Mouse (Mus musculus) brown adipose tissue, adult 24 weeks (tissue): ENCODE measurements around the gene Clpx. TPM values are rescaled to one million over a fixed set of nuclear protein-coding genes. Genes with fewer than 3 reads are reported as not detected.

Experiments
- H3K27ac ChIP-seq: fragments of 200-500 bp; replicated peaks from 2 replicates; pipeline ENCODE4 v1.5.1; 2012; ENCODE audit warnings: low read depth, mild to moderate bottlenecking, low read length
- H3K4me1 ChIP-seq: fragments of 200-500 bp; 2 replicates; pipeline ENCODE4 v1.6.1; 2012; ENCODE audit warnings: low read length, mixed read lengths; ENCODE audit not compliant: control insufficient read depth, insufficient read depth, insufficient read length
- H3K4me3 ChIP-seq: fragments of 200-500 bp; 2 replicates; pipeline ENCODE4 v1.5.1; 2012; ENCODE audit warnings: low read depth, mild to moderate bottlenecking, low read length, moderate library complexity; ENCODE audit not compliant: insufficient read depth
- polyA plus RNA-seq: library from polyadenylated mRNA; stranded (reverse); fragments of >200 nt; gene quantifications from 2 replicates; pipeline ENCODE4 v1.2.4, GENCODE M21; 2012; ENCODE audit not compliant: missing spikeins, insufficient read depth, insufficient read length

Clpx gene
- polyA plus RNA-seq, 1 experiment: 97.1 TPM

DNA sequence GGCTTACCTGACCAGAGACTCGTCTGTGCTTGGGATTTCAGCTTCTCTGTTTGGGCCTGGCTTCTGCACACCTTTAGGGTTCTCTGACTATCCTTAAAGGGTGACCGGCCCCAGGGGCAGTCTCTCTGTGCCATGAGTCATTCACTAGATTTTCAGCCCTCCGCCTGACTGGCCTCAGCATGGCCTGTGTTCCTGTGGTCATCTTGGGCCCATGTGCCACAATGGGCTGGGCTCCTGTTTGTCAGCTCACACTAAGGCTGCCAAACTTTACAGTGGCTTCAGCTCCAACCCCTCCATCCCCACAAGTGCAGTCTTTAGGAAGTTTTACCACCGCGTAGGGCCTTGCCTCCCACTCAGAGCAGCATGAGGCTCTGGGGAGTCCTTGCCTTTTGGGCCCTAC, 59.2 kb downstream of the Clpx start:
- Histone ChIP-seq H3K27ac (no peak overlapping the region), H3K4me3 (no peak overlapping the region), H3K4me1 (peaks cover 3% of the 10 kb centered on the region)

GRCm38 (mm10) chr9:65356561-65356960, 62.5 kb downstream of the Clpx start:
- no peak overlapping the region for H3K4me3 ChIP-seq
- H3K4me1 ChIP-seq: 0 out of 2 replicates have a peak, but pooled peaks cover 2% of the 10 kb centered on the region
- no peak overlapping the region for H3K27ac ChIP-seq

DNA sequence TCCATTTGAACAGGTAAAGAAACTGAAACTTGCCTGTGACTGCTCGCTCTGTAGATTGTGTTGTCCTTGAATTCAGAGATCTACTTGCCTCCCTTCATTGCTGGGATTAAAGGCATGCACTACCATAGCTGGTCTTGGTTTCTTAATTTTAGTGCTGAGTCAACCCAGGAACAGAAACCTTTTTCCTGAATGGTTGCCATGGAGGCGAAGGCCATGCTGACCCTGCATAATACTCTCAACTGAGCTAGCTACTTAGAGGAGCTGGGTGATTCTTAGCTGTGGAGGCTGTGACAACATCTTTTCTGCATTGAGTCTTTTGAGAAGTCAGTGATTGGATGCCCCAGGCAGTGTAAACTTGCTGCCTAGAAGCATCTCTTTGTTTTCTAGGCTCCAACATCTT, 62.9 kb downstream of the Clpx start:
- Histone ChIP-seq H3K27ac (no peak overlapping the region), H3K4me3 (no peak overlapping the region), H3K4me1 (0 out of 2 replicates have a peak, but pooled peaks cover 2% of the 10 kb centered on the region)

DNA sequence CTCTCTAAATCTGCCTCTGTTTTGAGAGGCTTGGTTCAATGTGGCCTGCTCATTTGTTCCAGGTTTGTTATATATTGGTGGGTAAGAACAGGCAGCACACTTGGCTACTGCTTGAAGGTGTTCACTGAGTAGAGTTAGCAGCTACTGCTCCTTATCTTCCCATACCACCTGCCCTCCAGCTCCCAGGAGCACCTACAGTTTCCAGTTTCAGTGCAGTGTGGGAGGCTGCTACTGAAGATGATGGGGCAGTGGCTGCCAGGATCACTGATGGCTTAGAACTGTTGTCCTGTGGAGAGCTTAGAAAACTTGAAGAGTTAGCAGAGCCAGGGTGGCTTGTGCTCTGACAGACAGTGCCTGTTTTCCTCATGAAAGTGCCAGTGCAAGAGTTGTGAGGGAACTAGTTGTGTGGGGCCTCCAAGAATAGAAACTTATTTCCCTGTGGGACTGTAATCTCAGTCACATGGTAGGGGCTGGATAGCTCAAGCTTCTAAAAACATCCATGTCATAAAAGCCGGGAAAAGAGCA, 65.0 kb downstream of the Clpx start:
- H3K4me1 ChIP-seq: 0 out of 2 replicates have a peak, but pooled peaks cover 2% of the 10 kb centered on the region
- no peak overlapping the region for H3K4me3 ChIP-seq
- H3K27ac ChIP-seq: 0 out of 2 replicates have a peak overlapping the region, but pooled peaks have one; percentile 35

DNA sequence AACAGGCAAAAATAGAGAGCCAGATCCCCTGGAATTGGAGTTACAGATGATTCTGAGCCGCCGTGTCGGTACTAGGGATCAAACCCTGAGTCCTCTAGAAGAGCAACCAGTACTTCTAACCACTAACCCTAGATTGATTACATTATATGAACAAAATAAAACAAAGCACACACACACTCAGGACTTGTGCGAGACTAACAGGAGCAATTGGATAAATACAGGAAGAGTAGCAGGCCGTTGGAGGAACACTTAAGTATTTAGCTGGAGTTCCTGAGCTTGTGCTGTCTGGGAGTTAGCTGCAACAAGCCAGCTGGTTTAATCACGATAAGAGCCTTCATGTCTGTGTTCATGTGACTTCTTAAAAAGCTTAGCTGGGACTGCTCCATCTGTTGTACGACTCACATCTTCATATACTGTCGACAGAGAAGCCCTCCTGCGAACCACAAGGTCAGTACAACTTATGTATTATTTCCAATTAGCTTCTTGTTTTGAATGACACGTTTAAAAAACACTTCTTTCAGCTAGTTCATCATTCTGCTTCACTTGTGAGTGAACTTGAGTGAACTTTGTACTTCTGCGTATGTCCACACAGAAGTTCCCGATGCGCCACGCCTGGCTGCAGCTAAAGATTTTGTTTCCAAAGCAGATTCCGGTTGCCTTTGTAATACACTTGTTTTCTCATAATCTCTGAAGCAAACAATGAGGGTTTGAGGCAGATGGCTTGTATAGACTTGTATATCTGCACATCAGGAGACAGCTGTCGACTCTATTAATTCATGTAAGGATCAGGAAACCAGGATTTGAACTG, 66.8 kb downstream of the Clpx start, which contains the start of gene Ubap1l:
Ubap1l (plus strand) TSS at position 401 of the 808 bp plus-strand sequence.
- Histone ChIP-seq H3K27ac (no peak within 1 kb of the TSS), H3K4me1 (0 out of 2 replicates have a peak, but pooled peaks cover 2% of the 10 kb centered on the region), H3K4me3 (no peak within 1 kb of the TSS)

DNA sequence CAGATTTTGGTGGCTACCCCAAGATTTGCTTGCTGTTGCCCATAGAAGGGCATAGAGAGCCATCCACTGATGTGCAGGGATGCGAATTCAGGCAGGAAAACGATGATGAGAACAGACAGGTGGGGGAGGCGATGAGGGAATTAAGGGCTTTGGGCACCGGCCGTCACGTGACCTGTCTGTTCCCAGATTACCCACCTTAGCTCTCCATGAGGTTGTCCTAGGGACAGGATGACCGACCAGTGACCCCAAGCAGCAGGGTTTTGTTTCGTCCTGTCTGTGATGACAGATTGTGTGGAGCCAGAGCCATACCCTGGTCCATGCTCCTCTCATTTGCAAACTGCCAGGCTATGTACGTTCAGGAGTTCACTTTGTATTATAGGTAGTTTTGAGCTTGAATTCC, 69.6 kb downstream of the Clpx start:
- 0 out of 2 replicates have a peak, but pooled peaks cover 2% of the 10 kb centered on the region for H3K4me1 ChIP-seq
- no peak overlapping the region for H3K27ac ChIP-seq
- no peak overlapping the region for H3K4me3 ChIP-seq

DNA sequence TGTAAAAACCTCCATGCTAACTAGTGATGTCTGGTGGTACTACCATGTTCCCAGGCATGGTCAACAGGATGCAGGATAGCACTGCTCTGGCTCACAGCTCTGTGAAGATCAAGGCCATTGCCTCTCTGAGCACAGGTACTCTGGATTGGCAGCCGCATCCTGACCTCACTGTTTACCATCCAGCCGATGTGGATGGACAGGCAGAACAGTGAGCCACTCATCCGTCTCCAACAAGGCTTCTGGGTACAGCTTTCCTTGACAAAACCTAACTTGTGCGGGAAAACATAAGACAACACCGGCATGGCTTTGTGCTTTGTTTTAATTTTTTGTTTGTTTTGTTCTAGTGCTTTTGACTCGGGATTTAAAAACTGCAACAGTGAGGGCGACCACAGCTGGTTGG, 71.7 kb downstream of the Clpx start:
- Histone ChIP-seq H3K4me1 (no peaks in the 10 kb centered on the region), H3K4me3 (no peak overlapping the region), H3K27ac (no peak overlapping the region)

- Histone ChIP-seq H3K4me1 (peaks cover 13% of the 10 kb centered on the region), H3K27ac (no peak overlapping the region), H3K4me3 (no peak overlapping the region)
These were observed 77.7 kb downstream of the Clpx start for GRCm38 (mm10) chr9:65371756-65372155.

DNA sequence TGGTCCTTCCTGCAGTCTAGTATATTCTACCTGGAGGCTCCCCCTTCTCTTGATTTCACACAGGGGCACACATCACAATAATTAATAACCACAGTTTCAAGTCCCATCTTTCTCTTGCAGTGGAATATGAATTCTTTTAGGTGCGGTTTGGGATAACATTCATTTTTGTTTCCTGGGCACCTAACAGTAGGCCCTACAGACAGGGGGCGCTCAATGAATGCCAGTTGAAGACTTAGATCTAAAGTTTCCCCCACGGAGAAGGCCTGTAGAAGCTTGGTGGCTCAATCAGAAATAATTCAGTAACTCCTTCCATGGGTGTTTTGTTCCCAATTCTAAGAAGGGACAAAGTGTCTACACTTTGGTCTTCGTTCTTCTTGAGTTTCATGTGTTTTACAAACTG, 78.4 kb downstream of the Clpx start:
- Histone ChIP-seq H3K4me1 (peaks cover 18% of the 10 kb centered on the region), H3K27ac (no peak overlapping the region), H3K4me3 (no peak overlapping the region)

- H3K4me3 ChIP-seq: no peak overlapping the region
- H3K4me1 ChIP-seq: peaks cover 20% of the 10 kb centered on the region
- peak overlapping the region; percentile 98 for H3K27ac ChIP-seq
These were observed 80.6 kb downstream of the Clpx start for GRCm38 (mm10) chr9:65374468-65375162.

GRCm38 (mm10) chr9:65375163-65375934, 81.3 kb downstream of the Clpx start:
- peaks cover 20% of the 10 kb centered on the region for H3K4me1 ChIP-seq
- H3K27ac ChIP-seq: peak overlapping the region; percentile 98
- no peak overlapping the region for H3K4me3 ChIP-seq

Other genes with a start within 250 kb of the Clpx start
- 0.55 and 0.71 TPM in 2 replicates for gene Igdcc4, start 192.8 kb upstream of the Clpx start, polyA plus RNA-seq
- gene Igdcc3, start 153.1 kb upstream of the Clpx start, polyA plus RNA-seq: not detected in 2 replicates
- 11.9 and 16.2 TPM in 2 replicates for gene Parp16, start 98.9 kb upstream of the Clpx start, polyA plus RNA-seq
- 1.2 and 3.1 TPM in 2 replicates for gene Cilp, start 29.1 kb upstream of the Clpx start, polyA plus RNA-seq
- gene Pdcd7, start 51.8 kb downstream of the Clpx start, polyA plus RNA-seq: 7.3 and 11.6 TPM in 2 replicates
- gene Ubap1l, start 66.8 kb downstream of the Clpx start, polyA plus RNA-seq: 0.75 TPM in 1 of 2 replicates, not detected in the other
- gene Kbtbd13, start 97.4 kb downstream of the Clpx start, polyA plus RNA-seq: 1.0 and 2.7 TPM in 2 replicates
- gene Rasl12, start 104.2 kb downstream of the Clpx start, polyA plus RNA-seq: 138 and 139 TPM in 2 replicates
- gene Slc51b, start 128.7 kb downstream of the Clpx start, polyA plus RNA-seq: not detected in 2 replicates
- 10.1 and 15.0 TPM in 2 replicates for gene Mtfmt, start 141.5 kb downstream of the Clpx start, polyA plus RNA-seq
- 50.0 and 57.1 TPM in 2 replicates for gene Spg21, start 166.7 kb downstream of the Clpx start, polyA plus RNA-seq
- gene Ankdd1a, start 225.9 kb downstream of the Clpx start, polyA plus RNA-seq: not detected in 2 replicates